Mouse (Mus musculus) hindbrain, postnatal 0 days (tissue): ENCODE results near the gene Klf1. TPM values are rescaled to one million over a fixed set of nuclear protein-coding genes. Genes with fewer than 3 reads are reported as not detected.

ENCODE experiments used
- ATAC-seq: fragments of 200-750 bp; cut with Nextera tagmentation; 2 replicates; pipeline ENCODE4 v1.8.0; 2017; ENCODE audit warnings: mild to moderate bottlenecking, moderate TSS enrichment, moderate library complexity
- DNase-seq: peaks from one replicate; pipeline ENCODE4 v3.0.0-alpha.2; 2015; ENCODE audit warnings: low spot score
- H3K27ac ChIP-seq: fragments of 300-500 bp; sonication (generic); 2 replicates; pipeline ENCODE4 v1.5.1; 2014; ENCODE audit warnings: mild to moderate bottlenecking
- H3K27me3 ChIP-seq: fragments of 300-500 bp; sonication (generic); 2 replicates; pipeline ENCODE4 v1.6.1; 2014; ENCODE audit warnings: low read length, mixed read lengths; ENCODE audit not compliant: insufficient read depth
- H3K36me3 ChIP-seq: fragments of 300-500 bp; sonication (generic); 2 replicates; pipeline ENCODE4 v1.6.1; 2014; ENCODE audit warnings: low read length, mixed read lengths; ENCODE audit not compliant: insufficient read depth
- H3K4me1 ChIP-seq: fragments of 300-500 bp; sonication (generic); 2 replicates; pipeline ENCODE4 v1.6.1; 2014; ENCODE audit warnings: antibody characterized with exemption, low read length, mixed read lengths; ENCODE audit not compliant: insufficient read depth
- H3K4me2 ChIP-seq: fragments of 300-500 bp; sonication (generic); 2 replicates; pipeline ENCODE4 v1.6.1; 2014; ENCODE audit warnings: low read depth, mild to moderate bottlenecking, low read length, moderate library complexity, mixed read lengths
- H3K4me3 ChIP-seq: fragments of 300-500 bp; sonication (generic); 2 replicates; pipeline ENCODE4 v1.5.1; 2014; ENCODE audit warnings: low read length
- H3K9ac ChIP-seq: fragments of 300-500 bp; sonication (generic); replicated peaks from 2 replicates; pipeline ENCODE4 v1.6.1; 2014; ENCODE audit warnings: mild to moderate bottlenecking, low read length, moderate library complexity, mixed read lengths
- H3K9me3 ChIP-seq: fragments of 300-500 bp; sonication (generic); 2 replicates; pipeline ENCODE4 v1.6.1; 2016; ENCODE audit warnings: low read length, mixed read lengths
- CTCF ChIP-seq: IDR thresholded peaks from 2 replicates; pipeline ENCODE4 v1.5.1; 2016; ENCODE audit warnings: antibody characterized with exemption, control low read depth, low read depth
- WGBS: fragments of 180-500 bp; shearing (Covaris S2); extraction: QIAGEN DNeasy Blood & Tissue Kit; methylation state at CpG from one replicate; pipeline ENCODE4 v1.1.7; 2014; 5-methylcytosine and 5-hydroxymethylcytosine counted together
- polyA plus RNA-seq: library from polyadenylated mRNA; unstranded; fragments of >200 nt; fragmentation: Nextera tagmentation; extraction: Ambion mirVana; gene quantifications from 2 replicates; pipeline ENCODE4 v1.2.1, GENCODE M21; 2015
- total RNA-seq: library from RNA; depleted of rRNA; stranded (reverse); fragments of >200 nt; gene quantifications from 2 replicates; pipeline ENCODE4 v1.2.3, GENCODE M21; 2014

Gene Klf1
- total and polyA plus RNA-seq, 2 experiments from 2014 or later = 0.34 to 1.2 TPM

- ATAC-seq = no peak
- no peak overlapping the region for H3K4me2 ChIP-seq
- no peaks in the 10 kb centered on the region for H3K9me3 ChIP-seq
- no peak overlapping the region for H3K27ac ChIP-seq
- no peaks in the 10 kb centered on the region for H3K27me3 ChIP-seq
- no peak overlapping the region for H3K4me3 ChIP-seq
- 0 out of 2 replicates have a peak, but pooled peaks cover 5% of the 10 kb centered on the region for H3K4me1 ChIP-seq
- H3K36me3 ChIP-seq = no peaks in the 10 kb centered on the region
- DNase-seq = no peak
- 93% methylated on average over 3 of the region's 3 CpGs for WGBS
- no peak overlapping the region for H3K9ac ChIP-seq
- TF ChIP-seq CTCF = no peak
Measured at GRCm38 (mm10) chr8:84874339-84874738, 27.4 kb upstream of the Klf1 start.

- Histone ChIP-seq H3K27me3 (no peaks in the 10 kb centered on the region), H3K4me2 (no peak overlapping the region), H3K9ac (no peak overlapping the region), H3K27ac (peak overlapping the region; percentile 27), H3K4me3 (no peak overlapping the region), H3K9me3 (no peaks in the 10 kb centered on the region), H3K36me3 (no peaks in the 10 kb centered on the region), H3K4me1 (0 out of 2 replicates have a peak, but pooled peaks cover 3% of the 10 kb centered on the region)
- WGBS = 38% methylated on average over 3 of the region's 3 CpGs
- DNase-seq (peak; percentile 70), ATAC-seq (peak; percentile 70; the same call in 1 of the 2 replicates)
- no peak for TF ChIP-seq CTCF
Measured at GRCm38 (mm10) chr8:84877297-84878035, 24.3 kb upstream of the Klf1 start.

DNA sequence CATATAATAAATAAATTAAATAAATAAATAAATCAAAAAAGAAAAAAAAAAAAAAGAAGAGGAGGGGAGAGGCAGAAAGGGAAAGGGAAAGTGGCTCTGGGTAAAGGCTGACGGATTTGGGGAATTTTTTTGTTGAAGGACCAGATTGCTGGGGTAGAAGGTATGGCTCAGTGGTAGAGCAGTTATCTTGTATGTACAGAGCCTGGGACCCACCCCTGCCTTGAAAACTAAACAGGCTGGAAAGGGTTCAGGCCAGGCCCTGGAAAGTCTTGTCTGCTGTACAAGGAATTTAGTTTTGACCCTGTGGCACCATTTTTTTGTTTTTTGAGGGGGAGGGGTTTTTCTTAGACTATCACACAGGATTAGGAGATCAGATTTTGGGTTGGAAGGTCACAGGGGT lies 22.8 kb upstream of the Klf1 start:
- Histone ChIP-seq H3K9me3 (no peaks in the 10 kb centered on the region), H3K36me3 (no peaks in the 10 kb centered on the region), H3K4me2 (no peak overlapping the region), H3K4me1 (no peaks in the 10 kb centered on the region), H3K4me3 (no peak overlapping the region), H3K27ac (no peak overlapping the region), H3K9ac (no peak overlapping the region), H3K27me3 (no peaks in the 10 kb centered on the region)
- no peak for TF ChIP-seq CTCF
- WGBS = 88% methylated on average over 1 of the region's 1 CpGs
- ATAC-seq = no peak
- no peak for DNase-seq

GRCm38 (mm10) chr8:84884728-84885127 lies 17.0 kb upstream of the Klf1 start:
- no peak for ATAC-seq
- TF ChIP-seq CTCF = no peak
- 92% methylated on average over 4 of the region's 4 CpGs for WGBS

GRCm38 (mm10) chr8:84888280-84888679 lies 13.4 kb upstream of the Klf1 start:
- no peak for DNase-seq
- Histone ChIP-seq H3K9ac (no peak overlapping the region), H3K9me3 (no peaks in the 10 kb centered on the region), H3K27me3 (no peaks in the 10 kb centered on the region), H3K36me3 (peaks cover 35% of the 10 kb centered on the region), H3K27ac (no peak overlapping the region), H3K4me2 (no peak overlapping the region), H3K4me1 (peaks cover 8% of the 10 kb centered on the region; the same call in 1 of the 2 replicates), H3K4me3 (no peak overlapping the region)
- no peak for ATAC-seq
- no peak for TF ChIP-seq CTCF
- WGBS = 93% methylated on average over 3 of the region's 3 CpGs

More at GRCm38 (mm10) chr8:84884728-84885127, 17.0 kb upstream of the Klf1 start:
- no peak for DNase-seq
- Histone ChIP-seq H3K9me3 (no peaks in the 10 kb centered on the region), H3K4me1 (no peaks in the 10 kb centered on the region), H3K4me3 (no peak overlapping the region), H3K9ac (no peak overlapping the region), H3K36me3 (peaks cover 27% of the 10 kb centered on the region), H3K4me2 (no peak overlapping the region), H3K27ac (no peak overlapping the region), H3K27me3 (no peaks in the 10 kb centered on the region)

GRCm38 (mm10) chr8:84889141-84889540 lies 12.6 kb upstream of the Klf1 start:
- H3K4me2 ChIP-seq = no peak overlapping the region
- H3K4me1 ChIP-seq = peaks cover 11% of the 10 kb centered on the region
- no peaks in the 10 kb centered on the region for H3K9me3 ChIP-seq
- TF ChIP-seq CTCF = no peak
- DNase-seq (no peak), ATAC-seq (no peak)
- no peak overlapping the region for H3K27ac ChIP-seq
- 64% methylated on average over 1 of the region's 1 CpGs for WGBS
- H3K27me3 ChIP-seq = no peaks in the 10 kb centered on the region
- no peak overlapping the region for H3K9ac ChIP-seq
- peaks cover 35% of the 10 kb centered on the region for H3K36me3 ChIP-seq
- H3K4me3 ChIP-seq = no peak overlapping the region
